Mouse (Mus musculus): Measurements from ENCODE around the gene Tigd3. TPM values are rescaled to one million over a fixed set of nuclear protein-coding genes. Genes with fewer than 3 reads are reported as not detected.

The Tigd3 gene
- polyA plus RNA-seq, 2 experiments = 1.7 to 4.8 TPM

DNA sequence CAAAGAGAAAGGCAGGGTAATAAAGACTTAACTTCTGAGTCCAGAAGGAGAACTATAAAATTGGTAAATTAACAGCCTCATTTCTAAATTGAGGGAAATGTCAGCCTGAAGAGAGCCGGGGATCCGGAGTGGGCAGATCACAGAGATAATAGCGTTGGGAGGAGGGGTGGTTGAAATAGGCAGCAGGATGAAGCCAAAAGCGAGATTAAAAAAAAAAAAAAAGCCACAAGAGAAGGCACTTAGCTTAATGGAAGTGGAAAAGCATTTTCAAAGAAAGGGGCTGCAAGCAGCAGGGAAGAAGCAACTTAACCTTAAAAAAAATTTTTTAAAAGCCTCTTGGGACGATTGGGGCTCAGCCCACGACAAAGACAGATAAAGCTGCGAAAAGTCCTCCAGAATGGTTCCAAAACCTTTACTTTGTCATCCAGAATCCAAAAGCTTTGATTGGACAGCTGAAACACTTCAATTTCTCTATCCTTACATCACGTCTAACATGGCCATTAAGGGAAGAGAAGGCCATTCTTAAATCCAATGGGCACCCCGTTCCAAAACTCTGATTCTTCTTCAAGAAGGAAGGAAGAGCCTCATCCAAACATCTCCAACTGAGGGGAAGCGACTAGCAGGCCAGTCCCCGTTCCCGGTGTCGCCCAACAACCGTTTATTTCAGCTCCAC, 17.6 kb upstream of the Tigd3 start:
- no peak for TF ChIP-seq POLR2A (IDR thresholded peaks at IDR 0.05; ENCODE audit: borderline replicate concordance, extremely low read depth, insufficient read depth, insufficient read length)
- Histone ChIP-seq H3K4me1 (ENCODE audit: control insufficient read depth, insufficient read depth, low read length) (peaks cover 19% of the 10 kb centered on the region), H3K9ac (ENCODE audit: low read depth, low read length, severe bottlenecking) (peak overlapping the region; percentile 95), H3K4me3 (replicated peaks; ENCODE audit: low read length) (peak overlapping the region; percentile 98), H3K4me2 (replicated peaks; ENCODE audit: low read depth, low read length, severe bottlenecking) (peak overlapping the region; percentile 64), H3K27me3 (ENCODE audit: control insufficient read depth, insufficient read depth, low read length) (no peaks in the 10 kb centered on the region), H3K36me3 (ENCODE audit: control insufficient read depth, insufficient read depth, low read length) (peaks cover 9% of the 10 kb centered on the region), H3K27ac (replicated peaks; ENCODE audit: low read depth, low read length) (peak overlapping the region; percentile 84), H3K9me3 (ENCODE audit: control insufficient read depth, low read length) (no peaks in the 10 kb centered on the region)
- WGBS = 7% methylated on average over 14 of the region's 14 CpGs
- no peak for DNase-seq (ENCODE audit: low spot score)
- no peak for ATAC-seq (ENCODE audit: low FRiP score, low read depth)

DNA sequence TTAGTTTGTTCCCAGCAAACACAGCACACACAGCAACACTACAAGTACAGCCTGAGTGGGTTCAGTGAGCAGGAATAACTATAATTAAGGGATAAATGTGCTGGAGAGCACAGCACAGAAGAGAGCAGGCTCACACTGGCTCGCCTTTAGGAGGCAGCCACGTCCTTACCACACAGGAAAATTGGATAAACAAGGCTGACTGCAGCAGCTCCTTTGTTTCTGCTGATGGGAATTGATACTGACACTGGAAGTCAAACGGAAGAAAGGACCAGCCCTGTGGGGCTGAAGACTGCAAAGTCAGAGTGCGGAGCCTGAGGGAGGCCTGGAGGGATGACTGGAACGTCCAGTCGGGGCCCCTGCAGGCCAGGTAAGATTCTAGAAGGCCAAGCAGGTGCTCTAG, 16.3 kb upstream of the Tigd3 start:
- H3K36me3 ChIP-seq (ENCODE audit: control insufficient read depth, insufficient read depth, low read length) = peaks cover 23% of the 10 kb centered on the region
- peaks cover 19% of the 10 kb centered on the region for H3K4me1 ChIP-seq (ENCODE audit: control insufficient read depth, insufficient read depth, low read length)
- no peak for ATAC-seq (ENCODE audit: low FRiP score, low read depth)
- no peak for TF ChIP-seq POLR2A (IDR thresholded peaks at IDR 0.05; ENCODE audit: borderline replicate concordance, extremely low read depth, insufficient read depth, insufficient read length)
- H3K27me3 ChIP-seq (ENCODE audit: control insufficient read depth, insufficient read depth, low read length) = no peaks in the 10 kb centered on the region
- DNase-seq (ENCODE audit: low spot score) = no peak
- H3K9ac ChIP-seq (ENCODE audit: low read depth, low read length, severe bottlenecking) = no peak overlapping the region
- 77% methylated on average over 6 of the region's 6 CpGs for WGBS
- H3K9me3 ChIP-seq (ENCODE audit: control insufficient read depth, low read length) = no peaks in the 10 kb centered on the region
- no peak overlapping the region for H3K27ac ChIP-seq (replicated peaks; ENCODE audit: low read depth, low read length)
- no peak overlapping the region for H3K4me2 ChIP-seq (replicated peaks; ENCODE audit: low read depth, low read length, severe bottlenecking)
- H3K4me3 ChIP-seq (replicated peaks; ENCODE audit: low read length) = no peak overlapping the region; the same call in 1 of the 2 replicates

DNA sequence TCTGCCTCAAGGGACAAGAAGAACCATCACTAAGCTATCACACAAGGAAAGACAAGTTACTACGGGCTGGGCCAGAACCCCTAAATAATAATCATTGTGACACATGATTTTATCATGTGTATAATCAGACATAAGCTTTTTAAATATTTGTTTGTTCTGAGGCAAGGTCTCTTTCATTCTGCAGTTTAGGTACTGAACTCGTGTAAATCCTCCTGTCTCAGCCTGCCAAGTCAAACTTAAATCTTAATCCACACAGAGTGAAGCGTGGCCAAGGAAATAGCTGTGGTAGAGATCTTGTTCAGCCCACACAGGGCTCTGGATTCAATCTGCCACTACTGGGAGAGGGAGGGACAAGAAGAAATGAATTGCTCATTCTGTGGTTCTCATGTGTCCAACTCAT, 13.3 kb upstream of the Tigd3 start:
- DNase-seq (ENCODE audit: low spot score) = no peak
- no peak overlapping the region for H3K9ac ChIP-seq (ENCODE audit: low read depth, low read length, severe bottlenecking)
- 86% methylated on average over 3 of the region's 3 CpGs for WGBS
- H3K4me1 ChIP-seq (ENCODE audit: control insufficient read depth, insufficient read depth, low read length) = peaks cover 13% of the 10 kb centered on the region
- no peak for TF ChIP-seq POLR2A (IDR thresholded peaks at IDR 0.05; ENCODE audit: borderline replicate concordance, extremely low read depth, insufficient read depth, insufficient read length)
- H3K9me3 ChIP-seq (ENCODE audit: control insufficient read depth, low read length) = no peaks in the 10 kb centered on the region
- H3K27ac ChIP-seq (replicated peaks; ENCODE audit: low read depth, low read length) = no peak overlapping the region
- no peak overlapping the region for H3K4me3 ChIP-seq (replicated peaks; ENCODE audit: low read length)
- ATAC-seq (ENCODE audit: low FRiP score, low read depth) = no peak
- H3K4me2 ChIP-seq (replicated peaks; ENCODE audit: low read depth, low read length, severe bottlenecking) = no peak overlapping the region
- peaks cover 50% of the 10 kb centered on the region for H3K36me3 ChIP-seq (ENCODE audit: control insufficient read depth, insufficient read depth, low read length)
- H3K27me3 ChIP-seq (ENCODE audit: control insufficient read depth, insufficient read depth, low read length) = no peaks in the 10 kb centered on the region

DNA sequence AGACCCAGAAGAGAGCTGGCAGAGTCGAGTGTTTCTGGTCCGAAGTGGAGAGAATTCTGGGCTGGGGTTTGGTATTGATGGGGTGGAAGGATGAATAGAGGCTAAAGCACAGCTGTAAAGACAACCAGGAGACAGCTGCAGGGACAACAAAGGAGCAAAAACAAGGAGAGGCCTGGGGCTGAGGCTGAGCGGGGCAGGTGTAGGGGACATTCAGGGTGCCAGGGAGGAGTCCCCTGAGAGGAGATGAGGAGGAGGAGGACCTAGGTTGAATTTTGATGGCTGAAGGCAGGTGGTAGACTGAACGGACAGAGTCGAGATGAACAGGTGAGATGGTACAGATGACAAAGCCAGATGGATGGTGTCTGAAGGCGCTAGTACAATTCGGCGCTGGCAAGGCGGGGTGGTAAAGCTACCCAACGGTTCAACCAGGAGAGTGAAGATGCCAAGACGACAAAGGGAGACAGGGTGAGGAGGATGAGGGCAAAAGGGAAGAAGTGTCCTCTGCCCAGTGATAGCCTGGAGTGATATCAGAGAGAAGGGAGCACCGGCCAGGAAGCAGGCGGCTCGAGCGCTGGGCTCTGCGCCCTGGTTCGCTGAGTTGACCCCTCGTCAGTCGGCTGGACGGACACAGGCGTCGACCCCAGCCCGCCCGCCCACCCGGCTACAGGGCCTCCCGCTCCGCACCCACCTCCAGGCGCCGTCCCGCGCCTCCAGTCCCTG, 507 bp downstream of the Tigd3 start:
- peaks cover 7% of the 10 kb centered on the region; the same call in 1 of the 2 replicates for H3K4me1 ChIP-seq (ENCODE audit: control insufficient read depth, insufficient read depth, low read length)
- 8% methylated on average over 27 of the region's 31 CpGs for WGBS
- H3K27ac ChIP-seq (replicated peaks; ENCODE audit: low read depth, low read length) = no peak overlapping the region; the same call in 1 of the 2 replicates
- H3K27me3 ChIP-seq (ENCODE audit: control insufficient read depth, insufficient read depth, low read length) = no peaks in the 10 kb centered on the region
- ATAC-seq (ENCODE audit: low FRiP score, low read depth) (peak; percentile 39; the same call in 1 of the 2 replicates), DNase-seq (ENCODE audit: low spot score) (no peak)
- H3K4me2 ChIP-seq (replicated peaks; ENCODE audit: low read depth, low read length, severe bottlenecking) = peak overlapping the region; percentile 83
- H3K36me3 ChIP-seq (ENCODE audit: control insufficient read depth, insufficient read depth, low read length) = peaks cover 18% of the 10 kb centered on the region
- H3K9me3 ChIP-seq (ENCODE audit: control insufficient read depth, low read length) = no peaks in the 10 kb centered on the region
- TF ChIP-seq POLR2A (IDR thresholded peaks at IDR 0.05; ENCODE audit: borderline replicate concordance, extremely low read depth, insufficient read depth, insufficient read length) = no peak
- H3K4me3 ChIP-seq (replicated peaks; ENCODE audit: low read length) = peak overlapping the region; percentile 58
- peak overlapping the region; percentile 72 for H3K9ac ChIP-seq (ENCODE audit: low read depth, low read length, severe bottlenecking)

DNA sequence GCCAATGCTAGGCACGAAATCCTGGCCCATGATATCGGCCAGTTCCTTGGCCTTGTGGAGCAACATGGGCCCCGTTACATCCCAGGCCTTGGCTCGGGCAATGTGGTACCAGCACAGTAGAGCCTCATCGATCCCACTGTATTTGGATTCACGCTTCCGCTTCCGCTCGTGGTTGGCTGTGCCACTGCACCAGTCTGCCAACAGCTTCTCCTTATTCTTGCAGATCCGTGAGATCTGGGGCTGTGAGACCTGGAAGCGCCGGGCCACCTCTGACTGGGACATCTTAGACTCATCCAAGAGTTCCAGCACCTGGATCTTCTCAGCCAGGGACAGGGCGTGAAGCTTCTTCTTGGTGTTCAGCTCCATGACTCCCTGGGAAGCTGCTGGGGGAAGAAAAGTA, 1.2 kb downstream of the Tigd3 start:
- H3K4me3 ChIP-seq (replicated peaks; ENCODE audit: low read length) = 0 out of 2 replicates have a peak overlapping the region, but pooled peaks have one; percentile 58
- H3K27me3 ChIP-seq (ENCODE audit: control insufficient read depth, insufficient read depth, low read length) = no peaks in the 10 kb centered on the region
- no peaks in the 10 kb centered on the region for H3K9me3 ChIP-seq (ENCODE audit: control insufficient read depth, low read length)
- no peak overlapping the region for H3K27ac ChIP-seq (replicated peaks; ENCODE audit: low read depth, low read length)
- H3K36me3 ChIP-seq (ENCODE audit: control insufficient read depth, insufficient read depth, low read length) = peaks cover 14% of the 10 kb centered on the region
- ATAC-seq (ENCODE audit: low FRiP score, low read depth) (no peak), DNase-seq (ENCODE audit: low spot score) (no peak)
- no peak for TF ChIP-seq POLR2A (IDR thresholded peaks at IDR 0.05; ENCODE audit: borderline replicate concordance, extremely low read depth, insufficient read depth, insufficient read length)
- no peak overlapping the region for H3K4me2 ChIP-seq (replicated peaks; ENCODE audit: low read depth, low read length, severe bottlenecking)
- H3K9ac ChIP-seq (ENCODE audit: low read depth, low read length, severe bottlenecking) = no peak overlapping the region
- H3K4me1 ChIP-seq (ENCODE audit: control insufficient read depth, insufficient read depth, low read length) = peaks cover 7% of the 10 kb centered on the region; the same call in 1 of the 2 replicates
- whole genome bisulfite sequencing = 90% methylated on average over 13 of the region's 13 CpGs

Data from limb, embryonic 14.5 days (tissue).